Mouse (Mus musculus): Measurements from ENCODE around the gene Arhgef3.

The Arhgef3 gene

DNA sequence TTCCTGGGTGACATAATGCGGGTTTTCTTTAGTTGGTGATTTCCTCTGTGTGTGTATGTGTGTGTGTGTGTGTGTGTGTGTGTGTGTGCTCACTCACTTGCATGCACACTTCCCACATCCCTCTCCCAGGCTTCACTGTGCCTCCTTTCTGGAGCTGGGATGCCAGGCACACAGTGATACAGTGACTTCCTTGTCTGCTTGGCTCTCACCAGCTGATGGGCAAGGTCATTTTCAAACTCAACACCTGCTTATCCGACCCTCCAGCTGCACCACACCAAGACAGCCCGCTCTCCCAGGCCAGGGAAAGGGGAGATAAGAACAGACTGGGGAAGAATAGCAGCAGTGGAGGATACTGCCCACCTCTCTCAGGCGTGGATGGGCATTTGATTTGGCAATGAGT lies 52.5 kb downstream of the Arhgef3 start:
- DNase-seq, result no peak

DNA sequence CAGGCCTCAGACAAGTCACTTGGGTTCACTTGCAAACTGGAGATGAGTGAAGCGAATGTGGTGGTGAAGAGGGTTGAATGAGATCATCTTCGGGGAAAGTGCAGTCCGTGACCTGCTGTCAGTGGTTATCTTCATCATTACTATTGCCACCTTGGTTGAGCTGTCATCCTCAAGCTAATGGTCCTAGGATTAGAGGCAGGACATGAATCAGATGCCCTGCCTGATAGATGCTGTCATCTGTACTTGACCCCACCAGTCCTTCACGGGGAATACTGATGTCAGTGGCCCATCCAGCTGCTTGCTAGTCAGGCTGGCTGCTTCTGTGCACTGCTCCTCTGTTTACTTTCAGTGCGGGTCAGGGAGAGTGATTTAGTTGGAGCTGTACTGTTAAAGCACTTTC lies 53.7 kb downstream of the Arhgef3 start:
- DNase-seq, result no peak

- DNase-seq, result no peak
Measured at GRCm38 (mm10) chr14:27169287-27169686, 54.6 kb downstream of the Arhgef3 start.

- no peak for DNase-seq
Measured at GRCm38 (mm10) chr14:27170421-27170820, 55.7 kb downstream of the Arhgef3 start.

DNA sequence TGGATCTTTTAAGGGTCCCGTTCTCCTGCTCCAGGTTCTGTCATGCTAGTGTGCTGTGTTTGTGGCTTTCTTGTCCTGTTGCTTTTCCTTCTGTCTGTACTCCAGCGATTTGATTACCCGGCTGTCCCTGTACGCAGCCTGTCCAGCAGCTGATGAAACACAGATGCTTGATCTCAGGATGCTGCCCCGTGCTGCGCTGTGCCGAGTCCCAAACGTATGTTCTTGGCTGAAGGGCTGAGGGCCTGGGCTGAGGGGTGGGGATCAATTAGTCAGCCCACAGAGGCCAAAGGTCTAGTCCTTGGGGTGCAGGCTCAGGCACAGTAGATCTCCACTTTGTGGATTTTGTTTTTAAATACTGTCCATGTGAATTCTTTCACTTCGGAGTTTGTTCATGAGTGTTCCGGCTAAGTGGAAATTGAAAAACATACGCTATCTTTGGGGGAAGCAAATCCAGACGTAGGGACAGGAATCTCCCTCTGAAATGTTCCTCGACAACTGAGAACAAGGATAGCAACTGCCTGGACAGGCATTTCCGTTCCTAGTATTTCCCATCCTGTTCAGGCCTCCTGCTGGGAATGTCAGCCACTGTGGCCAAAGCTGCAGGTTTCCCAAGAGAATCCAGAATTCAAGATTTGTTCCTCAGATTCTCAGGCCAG lies 56.6 kb downstream of the Arhgef3 start:
- DNase-seq, result peak in 1 of 2 experiments; percentile 22

- DNase-seq, result peak; percentile 62 to 68
Measured at GRCm38 (mm10) chr14:27173178-27173803, 58.6 kb downstream of the Arhgef3 start.

DNA sequence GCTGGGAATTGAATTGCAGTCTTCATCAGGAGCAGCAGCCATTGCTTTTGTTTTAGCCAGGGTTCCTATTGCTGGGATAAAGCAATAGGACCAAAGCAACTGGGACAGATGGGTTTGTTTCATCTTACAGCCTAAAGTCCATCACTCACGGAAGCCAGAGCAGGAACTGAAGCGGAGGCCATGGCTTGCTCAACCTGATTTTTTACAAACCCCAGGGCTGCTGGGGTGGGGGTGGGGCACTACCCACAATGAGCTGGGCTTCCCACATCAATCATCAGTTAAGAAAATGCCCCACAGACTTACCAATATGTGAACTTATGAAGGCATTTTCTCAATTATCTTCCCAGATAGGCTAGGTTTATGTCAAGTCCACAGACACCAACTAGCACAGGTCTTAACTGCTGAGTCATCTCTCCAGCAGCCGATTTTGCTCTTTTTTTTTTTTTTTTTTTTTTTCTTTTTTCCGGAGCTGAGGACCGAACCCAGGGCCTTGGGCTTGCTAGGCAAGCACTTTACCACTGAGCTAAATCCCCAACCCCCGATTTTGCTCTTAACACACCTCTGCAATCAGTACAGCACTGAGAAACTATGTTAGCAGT lies 59.6 kb downstream of the Arhgef3 start:
- no peak for DNase-seq

DNA sequence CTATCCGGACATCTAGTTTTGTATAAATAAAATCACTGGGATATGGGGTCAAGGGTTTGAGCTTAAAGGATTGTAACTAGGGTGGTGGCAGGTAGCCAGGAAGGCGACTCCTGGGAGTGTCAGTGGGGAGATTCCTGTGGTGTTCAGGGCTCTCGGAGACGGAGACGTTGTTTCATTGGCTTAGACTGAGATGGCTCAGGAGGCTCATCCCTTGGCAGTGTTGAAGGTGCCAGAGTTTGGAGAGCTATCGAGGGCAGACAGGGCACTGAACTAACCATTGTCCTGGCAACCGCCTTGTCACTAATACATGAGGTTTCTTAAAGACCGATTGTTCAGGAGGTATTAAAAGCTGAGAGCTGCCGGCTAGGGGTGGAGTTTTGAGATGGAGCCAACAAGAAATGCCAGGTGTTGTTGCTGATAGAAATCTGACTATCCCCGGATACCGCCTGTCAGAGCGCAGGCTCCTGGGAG lies 60.2 kb downstream of the Arhgef3 start:
- DNase-seq, result peak; percentile 50 to 67

- no peak for DNase-seq
Measured at GRCm38 (mm10) chr14:27175343-27175742, 60.6 kb downstream of the Arhgef3 start.

- peak; percentile 68 to 80 for DNase-seq
Measured at GRCm38 (mm10) chr14:27177800-27178559, 63.3 kb downstream of the Arhgef3 start.

DNA sequence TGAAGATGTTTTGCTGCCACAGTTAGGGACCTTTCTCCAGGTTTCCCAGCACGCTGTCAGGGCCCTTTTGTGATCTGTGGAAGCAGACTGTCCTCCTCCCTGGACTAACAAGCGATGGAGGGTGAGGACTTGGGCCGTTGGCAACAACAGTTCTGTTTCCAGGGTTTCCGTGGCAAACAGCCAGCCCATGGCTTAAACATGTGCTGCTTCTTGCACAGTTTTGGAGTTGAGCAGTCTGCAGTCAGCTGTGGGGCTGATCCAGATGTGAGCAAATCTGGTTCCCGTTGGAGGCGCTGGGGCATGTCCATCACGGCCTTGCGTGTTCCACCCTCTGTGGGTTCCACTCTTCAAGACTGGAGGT lies 63.8 kb downstream of the Arhgef3 start:
- peak; percentile 80 to 86 for DNase-seq

- DNase-seq, result no peak
Measured at GRCm38 (mm10) chr14:27179771-27180170, 65.1 kb downstream of the Arhgef3 start.

- DNase-seq, result peak; percentile 73 to 82
Measured at GRCm38 (mm10) chr14:27182059-27182458, 67.4 kb downstream of the Arhgef3 start.

- no peak for DNase-seq
Measured at GRCm38 (mm10) chr14:27182646-27183438, 68.1 kb downstream of the Arhgef3 start.

DNA sequence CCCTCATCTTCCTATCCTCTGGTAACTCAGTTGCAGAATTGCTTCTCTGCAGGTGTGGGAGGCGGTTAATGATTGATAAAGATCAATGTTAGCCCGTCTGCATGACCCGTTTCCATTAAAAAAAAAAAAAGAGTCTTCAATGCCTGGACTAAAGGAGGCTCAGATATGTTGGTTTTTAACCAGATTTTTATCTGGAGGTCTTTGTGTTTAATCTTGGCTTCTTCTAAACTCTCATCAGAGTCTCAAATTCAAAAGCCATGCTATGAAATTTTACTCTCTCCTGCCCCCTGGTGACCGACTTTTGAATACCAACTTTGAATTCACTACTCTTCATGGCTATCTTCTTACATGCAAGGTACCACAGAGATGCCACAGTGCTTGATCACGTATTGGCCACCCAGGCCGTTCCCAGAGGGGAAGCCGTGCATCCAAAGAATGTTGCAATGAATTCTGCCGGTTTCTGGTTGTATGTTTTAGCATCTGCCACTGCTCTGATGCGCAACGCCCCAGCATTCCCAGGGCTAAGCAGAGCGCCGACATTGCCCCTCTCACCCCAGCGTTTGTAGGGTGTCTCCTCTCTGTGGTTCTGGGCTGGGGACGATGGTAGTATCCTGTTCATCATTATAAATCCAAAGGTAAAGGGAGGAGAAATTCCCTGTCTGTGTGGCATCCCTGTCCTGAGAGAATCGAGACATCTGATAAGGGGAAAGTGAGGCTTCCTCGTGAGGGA lies 69.0 kb downstream of the Arhgef3 start:
- peak in 1 of 2 experiments; percentile 72 for DNase-seq

DNA sequence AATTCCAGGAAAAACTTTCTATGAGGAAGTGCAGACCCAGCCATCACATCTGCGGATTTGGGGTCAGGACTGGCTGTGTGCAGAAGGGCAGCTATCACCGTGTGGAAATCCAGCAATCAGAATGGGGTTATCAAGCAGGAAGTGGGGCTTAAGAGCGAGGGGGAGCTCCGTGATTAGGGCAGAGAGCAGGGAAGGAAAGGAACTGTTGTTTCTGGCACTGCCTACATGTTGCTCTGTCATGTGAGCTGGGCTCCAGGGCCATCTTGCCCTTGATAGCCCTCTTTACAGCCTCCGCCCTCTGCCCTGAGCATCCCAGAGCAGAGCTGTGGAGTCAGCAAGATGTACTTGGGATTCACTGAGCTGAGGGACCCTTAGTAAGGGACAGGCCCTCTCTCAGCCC lies 71.2 kb downstream of the Arhgef3 start:
- DNase-seq, result no peak

- no peak for DNase-seq
Measured at GRCm38 (mm10) chr14:27186596-27186995, 71.9 kb downstream of the Arhgef3 start.

GRCm38 (mm10) chr14:27187025-27187424 lies 72.3 kb downstream of the Arhgef3 start:
- DNase-seq, result peak; percentile 77 to 78

GRCm38 (mm10) chr14:27187885-27188284 lies 73.2 kb downstream of the Arhgef3 start:
- DNase-seq, result no peak

DNA sequence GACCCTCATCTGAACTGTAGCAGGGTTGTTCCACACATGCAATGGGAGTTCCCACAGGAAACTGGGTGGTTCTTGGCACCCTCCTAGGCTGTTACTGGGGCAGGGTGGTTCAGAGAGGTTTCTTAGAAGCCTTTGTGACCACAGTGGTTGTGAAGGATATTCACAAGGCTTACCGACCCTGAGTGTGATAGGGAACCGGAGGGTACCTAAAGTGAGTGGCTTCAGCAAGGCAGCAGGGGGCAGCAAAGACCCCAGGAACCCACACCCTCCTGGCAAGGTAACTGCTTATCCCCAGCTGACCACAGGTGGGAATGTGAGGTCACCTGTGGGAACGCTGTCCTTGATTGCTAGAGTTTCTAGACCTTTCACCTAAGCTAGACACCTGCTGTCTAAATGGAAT lies 77.8 kb downstream of the Arhgef3 start:
- DNase-seq, result peak; percentile 22 to 45

DNA sequence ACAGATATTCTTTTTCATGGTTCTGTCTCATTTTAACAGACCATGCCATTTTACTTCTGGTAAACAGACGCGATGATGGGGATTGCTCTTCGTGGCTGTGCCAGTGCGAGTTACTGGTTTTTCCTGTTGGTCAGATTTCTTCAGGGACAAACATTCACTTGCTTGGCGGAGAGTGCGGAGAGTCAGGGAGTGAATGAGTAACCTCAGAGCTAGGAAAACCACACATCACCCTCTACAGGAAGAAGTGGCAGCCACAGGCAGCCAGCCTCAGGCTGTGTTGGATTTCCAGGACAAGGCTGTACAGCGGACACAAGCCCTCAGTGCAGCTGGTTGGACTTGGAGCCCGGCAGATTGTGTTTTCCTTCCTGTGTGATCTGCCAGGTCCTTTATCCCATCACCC lies 82.3 kb downstream of the Arhgef3 start:
- peak in 1 of 2 experiments; percentile 17 for DNase-seq
